Mouse (Mus musculus) midbrain, embryonic 11.5 days (tissue): Measurements from ENCODE around the gene Hsd3b5. TPM values are rescaled to one million over a fixed set of nuclear protein-coding genes. Genes with fewer than 3 reads are reported as not detected.
A peak's percentile ranks its signal among the peaks of the same experiment; 100 is the strongest.
"Not testable (repeated sequence)": the region's sequence is repeated elsewhere in the genome, so short reads cannot be mapped to it uniquely, and the experiment has no call there.

ENCODE experiments used
- ATAC-seq: fragments of 200-750 bp; cut with Nextera tagmentation; 2 replicates; pipeline ENCODE4 v1.8.0; 2017; ENCODE audit warnings: moderate TSS enrichment, moderate library complexity; ENCODE audit not compliant: low FRiP score
- DNase-seq: peaks from one replicate; pipeline ENCODE4 v3.0.0; 2015; ENCODE audit warnings: low spot score; ENCODE audit errors: missing footprints
- H3K27ac ChIP-seq: fragments of 300-500 bp; sonication (generic); 2 replicates; pipeline ENCODE4 v1.5.1; 2014; ENCODE audit warnings: low read depth, low read length
- H3K27me3 ChIP-seq: fragments of 300-500 bp; sonication (generic); 2 replicates; pipeline ENCODE4 v1.6.1; 2014; ENCODE audit warnings: mild to moderate bottlenecking, low read length, moderate library complexity, mixed read lengths; ENCODE audit not compliant: control insufficient read depth, insufficient read depth
- H3K36me3 ChIP-seq: fragments of 300-500 bp; sonication (generic); 2 replicates; pipeline ENCODE4 v1.6.1; 2014; ENCODE audit warnings: mild to moderate bottlenecking, low read length, moderate library complexity, mixed read lengths; ENCODE audit not compliant: control insufficient read depth, insufficient read depth
- H3K4me1 ChIP-seq: fragments of 300-500 bp; sonication (generic); 2 replicates; pipeline ENCODE4 v1.6.1; 2014; ENCODE audit warnings: low read length; ENCODE audit not compliant: control insufficient read depth, insufficient read depth
- H3K4me2 ChIP-seq: fragments of 300-500 bp; sonication (generic); 2 replicates; pipeline ENCODE4 v1.6.1; 2014; ENCODE audit warnings: mild to moderate bottlenecking, moderate library complexity
- H3K4me3 ChIP-seq: fragments of 300-500 bp; sonication (generic); 2 replicates; pipeline ENCODE4 v1.5.1; 2014; ENCODE audit warnings: low read depth, low read length
- H3K9ac ChIP-seq: fragments of 300-500 bp; sonication (generic); 2 replicates; pipeline ENCODE4 v1.6.1; 2014; ENCODE audit warnings: low read length
- H3K9me3 ChIP-seq: fragments of 300-500 bp; sonication (generic); 2 replicates; pipeline ENCODE4 v1.6.1; 2016; ENCODE audit warnings: low read length; ENCODE audit not compliant: control insufficient read depth
- WGBS: fragments of 180-500 bp; shearing (Covaris S2); extraction: QIAGEN DNeasy Blood & Tissue Kit; methylation state at CpG from one replicate; pipeline ENCODE4 v1.1.7; 2014; 5-methylcytosine and 5-hydroxymethylcytosine counted together
- polyA plus RNA-seq: library from polyadenylated mRNA; unstranded; fragments of >200 nt; fragmentation: Nextera tagmentation; extraction: Ambion mirVana; gene quantifications from 2 replicates; pipeline ENCODE4 v1.2.1, GENCODE M21; 2014

Hsd3b5 gene
- polyA plus RNA-seq = not detected in 2 replicates

GRCm38 (mm10) chr3:98630152-98630551, at the start of gene Hsd3b5:
TSS of gene Hsd3b5 (minus strand) at chr3:98630252.
- no peak for DNase-seq
- no peak for ATAC-seq

GRCm38 (mm10) chr3:98635145-98635544, 5.1 kb upstream of the Hsd3b5 start:
- no peaks in the 10 kb centered on the region for H3K36me3 ChIP-seq
- 93% methylated on average over 1 of the region's 1 CpGs for WGBS
- no peaks in the 10 kb centered on the region for H3K4me1 ChIP-seq
- H3K4me3 ChIP-seq = no peak overlapping the region
- H3K27me3 ChIP-seq = no peaks in the 10 kb centered on the region
- H3K9ac ChIP-seq = no peak overlapping the region
- H3K9me3 ChIP-seq = no peaks in the 10 kb centered on the region
- H3K27ac ChIP-seq = no peak overlapping the region
- no peak for ATAC-seq
- no peak for DNase-seq
- no peak overlapping the region for H3K4me2 ChIP-seq

More at GRCm38 (mm10) chr3:98630152-98630551, at the start of gene Hsd3b5:
- Histone ChIP-seq H3K9ac (no peak within 1 kb of the TSS), H3K36me3 (no peaks in the 10 kb centered on the region), H3K27me3 (no peaks in the 10 kb centered on the region), H3K27ac (no peak within 1 kb of the TSS), H3K9me3 (no peaks in the 10 kb centered on the region), H3K4me3 (no peak within 1 kb of the TSS), H3K4me2 (no peak within 1 kb of the TSS), H3K4me1 (no peaks in the 10 kb centered on the region)

GRCm38 (mm10) chr3:98629633-98630032, 419 bp downstream of the Hsd3b5 start:
- Histone ChIP-seq H3K4me2 (no peak overlapping the region), H3K4me1 (no peaks in the 10 kb centered on the region), H3K27ac (no peak overlapping the region), H3K9me3 (no peaks in the 10 kb centered on the region), H3K36me3 (no peaks in the 10 kb centered on the region), H3K27me3 (no peaks in the 10 kb centered on the region), H3K9ac (no peak overlapping the region), H3K4me3 (no peak overlapping the region)
- ATAC-seq = no peak
- WGBS = 88% methylated on average over 3 of the region's 3 CpGs
- no peak for DNase-seq

GRCm38 (mm10) chr3:98616786-98617185, 13.3 kb downstream of the Hsd3b5 start:
- not testable (repeated sequence) for H3K36me3 ChIP-seq, H3K9me3 ChIP-seq, H3K27ac ChIP-seq, H3K4me3 ChIP-seq, ATAC-seq, H3K4me1 ChIP-seq, H3K27me3 ChIP-seq, H3K4me2 ChIP-seq, H3K9ac ChIP-seq, DNase-seq
- WGBS = 59% methylated on average over 1 of the region's 1 CpGs

- not testable (repeated sequence) for H3K27me3 ChIP-seq, H3K4me1 ChIP-seq, H3K9ac ChIP-seq, H3K4me3 ChIP-seq, DNase-seq, H3K27ac ChIP-seq, H3K36me3 ChIP-seq, H3K9me3 ChIP-seq, H3K4me2 ChIP-seq
- 26% methylated on average over 2 of the region's 2 CpGs for WGBS
- peak; percentile 38; the same call in 1 of the 2 replicates for ATAC-seq
Measured at GRCm38 (mm10) chr3:98616244-98616643, 13.8 kb downstream of the Hsd3b5 start.

GRCm38 (mm10) chr3:98614406-98614927, 15.6 kb downstream of the Hsd3b5 start:
- H3K9me3 ChIP-seq, H3K4me2 ChIP-seq, H3K4me3 ChIP-seq, H3K36me3 ChIP-seq, DNase-seq, H3K4me1 ChIP-seq, H3K9ac ChIP-seq, H3K27ac ChIP-seq, H3K27me3 ChIP-seq, ATAC-seq: not testable (repeated sequence)
- WGBS = 66% methylated on average over 2 of the region's 2 CpGs

- Histone ChIP-seq H3K4me2 (no peak overlapping the region), H3K4me3 (no peak overlapping the region), H3K36me3 (no peaks in the 10 kb centered on the region), H3K27me3 (no peaks in the 10 kb centered on the region), H3K9me3 (no peaks in the 10 kb centered on the region), H3K4me1 (no peaks in the 10 kb centered on the region), H3K9ac (no peak overlapping the region), H3K27ac (no peak overlapping the region)
- no peak for DNase-seq
- ATAC-seq = no peak
Measured at GRCm38 (mm10) chr3:98613963-98614362, 16.1 kb downstream of the Hsd3b5 start.

GRCm38 (mm10) chr3:98613540-98613939, 16.5 kb downstream of the Hsd3b5 start:
- not testable (repeated sequence) for H3K4me1 ChIP-seq, DNase-seq, ATAC-seq, H3K27me3 ChIP-seq, H3K9ac ChIP-seq, H3K4me2 ChIP-seq, H3K27ac ChIP-seq, H3K9me3 ChIP-seq, H3K36me3 ChIP-seq, H3K4me3 ChIP-seq

GRCm38 (mm10) chr3:98588707-98589106, 41.3 kb downstream of the Hsd3b5 start, which contains the start of gene Gm10681:
TSS of gene Gm10681 (minus strand) at chr3:98588807.
- H3K27ac ChIP-seq = no peak within 1 kb of the TSS
- no peak for DNase-seq
- H3K4me3 ChIP-seq = no peak within 1 kb of the TSS
- H3K4me2 ChIP-seq = no peak within 1 kb of the TSS
- H3K9me3 ChIP-seq = no peaks in the 10 kb centered on the region
- H3K4me1 ChIP-seq = no peaks in the 10 kb centered on the region
- H3K36me3 ChIP-seq = no peaks in the 10 kb centered on the region
- ATAC-seq = no peak
- no peaks in the 10 kb centered on the region for H3K27me3 ChIP-seq
- no peak within 1 kb of the TSS for H3K9ac ChIP-seq

GRCm38 (mm10) chr3:98587721-98588120, 42.3 kb downstream of the Hsd3b5 start:
- Histone ChIP-seq H3K36me3 (no peaks in the 10 kb centered on the region), H3K4me2 (no peak overlapping the region), H3K27ac (no peak overlapping the region), H3K9me3 (no peaks in the 10 kb centered on the region), H3K27me3 (no peaks in the 10 kb centered on the region), H3K4me1 (no peaks in the 10 kb centered on the region), H3K4me3 (no peak overlapping the region), H3K9ac (no peak overlapping the region)
- no peak for ATAC-seq
- 76% methylated on average over 2 of the region's 2 CpGs for WGBS
- DNase-seq = no peak
